Mouse (Mus musculus) forebrain, embryonic 11.5 days (tissue): ENCODE measurements around the gene Fam19a3. TPM values are rescaled to one million over a fixed set of nuclear protein-coding genes. Genes with fewer than 3 reads are reported as not detected.
"Not testable (repeated sequence)": the region's sequence is repeated elsewhere in the genome, so short reads cannot be mapped to it uniquely, and the experiment has no call there.

Experiments used
- ATAC-seq: fragments of 200-750 bp; cut with Nextera tagmentation; replicated peaks from 2 replicates; pipeline ENCODE4 v1.8.0; 2017; ENCODE audit warnings: moderate TSS enrichment; ENCODE audit not compliant: low FRiP score
- DNase-seq: peaks from one replicate; pipeline ENCODE4 v3.0.0-alpha.2; 2017; ENCODE audit warnings: low spot score
- H3K27ac ChIP-seq: fragments of 300-500 bp; sonication (generic); 2 replicates; pipeline ENCODE4 v1.5.1; 2014; ENCODE audit warnings: low read depth, low read length
- H3K27me3 ChIP-seq: fragments of 300-500 bp; sonication (generic); 2 replicates; pipeline ENCODE4 v1.6.1; 2014; ENCODE audit warnings: mild to moderate bottlenecking, low read length, mixed read lengths; ENCODE audit not compliant: control insufficient read depth, insufficient read depth
- H3K36me3 ChIP-seq: fragments of 300-500 bp; sonication (generic); 2 replicates; pipeline ENCODE4 v1.6.1; 2014; ENCODE audit warnings: mild to moderate bottlenecking, low read length, moderate library complexity, mixed read lengths; ENCODE audit not compliant: control insufficient read depth, insufficient read depth
- H3K4me1 ChIP-seq: fragments of 300-500 bp; sonication (generic); replicated peaks from 2 replicates; pipeline ENCODE4 v1.6.1; 2014; ENCODE audit warnings: low read length, mixed read lengths; ENCODE audit not compliant: control insufficient read depth, insufficient read depth
- H3K4me2 ChIP-seq: fragments of 300-500 bp; sonication (generic); 2 replicates; pipeline ENCODE4 v1.6.1; 2014; ENCODE audit warnings: low read depth, mild to moderate bottlenecking, low read length, moderate library complexity, mixed read lengths; ENCODE audit not compliant: severe bottlenecking
- H3K4me3 ChIP-seq: fragments of 300-500 bp; sonication (generic); 2 replicates; pipeline ENCODE4 v1.5.1; 2014; ENCODE audit warnings: low read depth, low read length
- H3K9ac ChIP-seq: fragments of 300-500 bp; sonication (generic); 2 replicates; pipeline ENCODE4 v1.6.1; 2014; ENCODE audit warnings: low read length
- H3K9me3 ChIP-seq: fragments of 300-500 bp; sonication (generic); 2 replicates; pipeline ENCODE4 v1.6.1; 2016; ENCODE audit warnings: low read length, mixed read lengths; ENCODE audit not compliant: control insufficient read depth
- WGBS: fragments of 180-500 bp; shearing (Covaris S2); extraction: QIAGEN DNeasy Blood & Tissue Kit; methylation state at CpG from one replicate; pipeline ENCODE4 v1.1.7; 2014; 5-methylcytosine and 5-hydroxymethylcytosine counted together
- polyA plus RNA-seq: library from polyadenylated mRNA; unstranded; fragments of >200 nt; fragmentation: Nextera tagmentation; extraction: Ambion mirVana; gene quantifications from 2 replicates; pipeline ENCODE4 v1.2.1, GENCODE M21; 2014

Gene Fam19a3
- polyA plus RNA-seq, 1 experiment from 2014 or later: 0.24 TPM

DNA sequence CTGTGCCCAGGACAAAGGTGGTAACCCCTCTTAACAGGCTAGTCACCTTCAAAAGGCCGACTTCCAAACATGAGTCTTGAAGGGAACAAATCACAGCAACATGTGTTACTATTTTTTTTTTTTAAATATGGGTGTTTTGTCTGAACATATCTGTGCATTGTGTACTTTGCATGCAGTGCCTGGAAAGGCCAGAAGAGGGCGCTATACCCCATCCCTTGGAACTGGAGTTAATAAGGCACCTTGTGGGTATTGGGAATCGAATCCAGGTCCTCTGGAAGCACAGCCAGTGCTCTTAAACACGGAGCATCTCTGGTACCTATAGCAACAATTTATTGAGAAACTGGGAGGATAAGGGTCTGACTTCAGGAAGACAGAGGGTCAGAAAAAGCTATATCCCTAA is 16.6 kb downstream of the Fam19a3 start:
- DNase-seq (no peak), ATAC-seq (no peak)
- Histone ChIP-seq H3K4me1 (no peaks in the 10 kb centered on the region), H3K4me2 (no peak overlapping the region), H3K27me3 (no peaks in the 10 kb centered on the region), H3K27ac (no peak overlapping the region), H3K36me3 (no peaks in the 10 kb centered on the region), H3K9ac (no peak overlapping the region), H3K4me3 (no peak overlapping the region), H3K9me3 (no peaks in the 10 kb centered on the region)
- 21% methylated on average over 4 of the region's 4 CpGs for WGBS

DNA sequence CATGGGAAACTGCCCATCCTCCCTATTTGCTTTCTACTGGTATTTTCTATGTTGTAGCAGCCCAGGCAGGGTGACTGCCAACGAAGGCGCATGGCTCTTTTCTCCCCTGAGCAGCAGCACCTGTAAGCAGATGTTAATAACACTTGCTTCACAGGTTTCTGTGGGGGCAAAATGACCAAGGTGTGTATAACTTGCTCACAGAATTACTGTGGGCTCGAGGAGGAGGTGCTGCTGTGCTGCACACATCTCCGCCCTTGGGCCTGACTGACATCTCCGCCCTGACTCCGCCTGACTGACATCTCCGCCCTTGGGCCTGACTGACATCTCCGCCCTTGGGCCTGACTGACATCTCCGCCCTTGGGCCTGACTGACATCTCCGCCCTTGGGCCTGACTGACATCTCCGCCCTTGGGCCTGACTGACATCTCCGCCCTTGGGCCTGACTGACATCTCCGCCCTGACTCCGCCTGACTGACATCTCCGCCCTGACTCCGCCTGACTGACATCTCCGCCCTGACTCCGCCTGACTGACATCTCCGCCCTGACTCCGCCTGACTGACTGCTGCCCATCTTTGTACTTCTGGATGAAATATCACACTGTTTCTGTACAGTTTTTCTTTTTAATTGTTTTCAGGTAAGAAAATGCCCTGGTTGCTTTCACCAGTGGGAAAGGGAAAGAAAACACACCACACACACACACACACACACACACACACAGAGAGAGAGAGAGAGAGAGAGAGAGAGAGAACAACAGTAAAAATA is 19.4 kb downstream of the Fam19a3 start:
- H3K4me2 ChIP-seq, ATAC-seq, H3K4me3 ChIP-seq, H3K27ac ChIP-seq, H3K9me3 ChIP-seq, H3K27me3 ChIP-seq, DNase-seq, H3K4me1 ChIP-seq, H3K9ac ChIP-seq, H3K36me3 ChIP-seq: not testable (repeated sequence)
- 21% methylated on average over 18 of the region's 20 CpGs for WGBS

DNA sequence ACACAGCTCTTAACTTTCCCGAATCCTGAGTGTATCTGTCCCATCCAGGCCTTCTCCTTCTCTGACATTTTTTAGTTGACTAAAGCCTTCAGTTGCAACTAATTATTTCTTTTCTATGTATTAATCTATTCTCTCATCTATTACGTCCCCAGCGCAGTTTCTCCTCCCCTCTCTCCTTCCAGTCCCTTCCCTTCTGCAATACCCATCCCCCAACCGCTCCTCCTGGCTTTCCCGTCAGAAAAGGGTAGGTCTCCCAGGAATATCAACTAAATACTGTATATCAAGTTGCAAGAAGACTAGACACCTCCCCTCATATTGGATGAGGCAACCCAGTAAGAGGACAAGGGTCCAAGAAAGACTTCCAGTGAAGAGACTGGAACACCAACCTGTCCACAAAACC is 22.8 kb downstream of the Fam19a3 start:
- DNase-seq (no peak), ATAC-seq (peak; percentile 12; the same call in 1 of the 2 replicates)
- Histone ChIP-seq H3K9me3 (no peaks in the 10 kb centered on the region), H3K4me3 (peak overlapping the region; percentile 29), H3K9ac (peak overlapping the region; percentile 56), H3K4me2 (peak overlapping the region; percentile 58), H3K27ac (no peak overlapping the region), H3K36me3 (no peaks in the 10 kb centered on the region), H3K4me1 (no peaks in the 10 kb centered on the region), H3K27me3 (no peaks in the 10 kb centered on the region)
- WGBS: 7% methylated on average over 5 of the region's 5 CpGs

DNA sequence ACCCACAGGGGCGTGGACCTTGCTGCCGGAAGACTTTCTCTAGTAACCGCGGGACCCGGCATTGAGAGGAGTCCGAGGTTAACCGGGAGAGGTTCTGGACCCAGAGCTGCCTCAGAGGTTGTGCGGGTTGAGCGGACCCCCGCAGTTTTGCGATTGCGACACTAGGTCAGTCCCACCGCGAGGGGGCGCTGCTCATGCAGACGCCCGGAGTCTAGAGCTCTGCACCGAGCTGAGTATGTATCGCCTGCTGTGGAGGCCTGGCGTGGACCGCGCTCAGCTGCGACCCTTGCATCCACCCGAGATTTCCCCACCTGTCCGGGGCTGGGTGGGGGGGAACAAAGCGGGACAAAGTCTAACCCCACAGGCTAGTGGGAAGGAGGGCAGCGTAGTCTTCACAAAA is 23.2 kb downstream of the Fam19a3 start:
- peak; percentile 92 for DNase-seq
- H3K27ac ChIP-seq: no peak overlapping the region

DNA sequence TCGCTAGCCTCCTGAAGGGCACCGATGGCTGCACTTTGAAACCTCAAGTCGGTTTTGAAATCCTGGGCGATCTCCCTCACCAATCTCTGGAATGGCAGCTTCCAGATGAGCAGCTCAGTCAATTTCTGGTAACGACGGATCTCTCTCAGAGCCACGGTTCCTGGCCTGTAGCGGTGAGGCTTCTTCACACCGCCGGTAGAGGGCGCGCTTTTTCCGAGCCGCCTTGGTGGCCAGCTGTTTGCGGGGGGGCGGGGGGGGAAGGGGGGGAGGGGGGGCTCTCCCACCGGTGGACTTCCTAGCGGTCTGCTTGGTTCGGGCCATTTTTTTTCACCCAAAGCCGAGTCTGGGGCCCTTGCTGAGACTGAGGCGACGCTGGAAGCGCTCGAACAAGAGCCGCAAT is 28.8 kb downstream of the Fam19a3 start:
- WGBS: 15% methylated on average over 21 of the region's 25 CpGs
- H3K4me2 ChIP-seq: not testable (repeated sequence)

More for the DNA sequence above, 23.2 kb downstream of the Fam19a3 start:
- peak; percentile 90 for ATAC-seq
- 1% methylated on average over 27 of the region's 27 CpGs for WGBS
- peak overlapping the region; percentile 58 for H3K4me2 ChIP-seq
- no peaks in the 10 kb centered on the region for H3K36me3 ChIP-seq
- H3K9me3 ChIP-seq: no peaks in the 10 kb centered on the region
- peak overlapping the region; percentile 29 for H3K4me3 ChIP-seq
- H3K27me3 ChIP-seq: no peaks in the 10 kb centered on the region
- no peaks in the 10 kb centered on the region for H3K4me1 ChIP-seq
- H3K9ac ChIP-seq: peak overlapping the region; percentile 56

DNA sequence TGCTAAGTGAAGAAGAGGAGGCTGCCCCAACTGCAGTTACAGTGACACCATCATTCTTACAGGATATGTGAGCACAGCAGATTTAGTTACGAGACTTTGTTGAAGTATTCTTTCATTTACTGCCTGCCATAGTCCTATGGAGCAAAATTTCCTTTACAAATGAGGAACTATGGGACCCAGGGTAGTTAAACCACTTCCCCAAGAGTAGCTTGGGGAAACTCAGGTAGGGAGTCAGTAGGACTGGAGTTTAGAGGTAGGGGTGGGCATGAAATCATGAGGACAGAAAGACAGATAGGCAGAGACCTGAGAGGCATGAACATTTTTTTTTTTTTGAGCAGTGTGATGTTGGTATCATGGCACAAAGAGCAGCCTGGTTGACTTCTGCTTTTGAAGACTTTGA is 37.8 kb downstream of the Fam19a3 start:
- H3K36me3 ChIP-seq: no peaks in the 10 kb centered on the region
- 81% methylated on average over 1 of the region's 1 CpGs for WGBS
- no peak overlapping the region for H3K4me3 ChIP-seq
- no peak overlapping the region for H3K9ac ChIP-seq
- no peaks in the 10 kb centered on the region for H3K9me3 ChIP-seq
- no peak overlapping the region for H3K4me2 ChIP-seq
- H3K27me3 ChIP-seq: no peaks in the 10 kb centered on the region
- no peak overlapping the region for H3K27ac ChIP-seq
- no peak for DNase-seq
- no peaks in the 10 kb centered on the region for H3K4me1 ChIP-seq
- no peak for ATAC-seq

More for the DNA sequence above, 28.8 kb downstream of the Fam19a3 start:
- H3K9me3 ChIP-seq, H3K9ac ChIP-seq, ATAC-seq, H3K36me3 ChIP-seq, H3K4me3 ChIP-seq, H3K4me1 ChIP-seq, H3K27ac ChIP-seq, H3K27me3 ChIP-seq: not testable (repeated sequence)
- peak; percentile 65 for DNase-seq

DNA sequence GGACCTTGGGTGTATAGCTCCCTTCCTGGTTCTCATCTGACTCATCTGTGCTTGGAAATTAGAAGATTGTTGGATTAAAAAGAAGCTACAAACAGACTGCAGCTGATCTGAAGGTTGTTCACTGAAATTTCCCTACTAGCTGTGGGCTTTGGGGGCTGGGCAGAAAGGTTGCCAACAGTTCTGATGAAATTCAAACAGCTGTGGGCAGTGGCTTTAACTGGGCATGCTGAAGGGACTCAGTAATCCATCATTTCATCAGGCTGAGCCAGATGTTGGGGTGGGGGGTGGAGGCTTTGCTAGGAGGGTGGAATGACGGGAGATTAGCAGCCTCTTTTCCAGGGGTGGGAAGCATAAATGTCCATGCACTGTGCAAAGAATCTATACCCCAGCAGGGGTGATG is 38.5 kb downstream of the Fam19a3 start:
- Histone ChIP-seq H3K4me1 (no peaks in the 10 kb centered on the region), H3K4me2 (no peak overlapping the region), H3K36me3 (no peaks in the 10 kb centered on the region), H3K4me3 (no peak overlapping the region), H3K27ac (no peak overlapping the region), H3K9ac (no peak overlapping the region), H3K9me3 (no peaks in the 10 kb centered on the region), H3K27me3 (no peaks in the 10 kb centered on the region)
- WGBS: 69% methylated on average over 1 of the region's 1 CpGs
- DNase-seq (no peak), ATAC-seq (no peak)

DNA sequence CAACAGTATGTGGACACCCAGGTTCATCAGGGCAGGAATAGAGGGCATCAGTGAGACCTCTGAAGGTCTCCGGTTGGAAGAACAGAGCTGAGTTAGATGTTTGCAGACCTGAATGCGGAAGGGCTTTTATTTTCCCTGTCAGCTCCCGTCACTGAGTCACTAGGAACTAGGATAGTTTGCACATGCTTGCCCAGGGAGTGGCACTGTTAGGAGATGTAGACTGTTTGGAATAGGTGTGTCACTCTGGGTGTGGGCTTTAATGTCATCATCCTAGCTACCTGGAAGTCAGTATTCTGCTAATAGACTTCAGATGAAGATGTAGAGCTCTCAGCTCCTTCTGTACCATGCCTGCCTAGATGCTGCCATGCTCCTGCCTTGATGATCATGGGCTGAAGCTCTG is 39.7 kb downstream of the Fam19a3 start:
- Histone ChIP-seq H3K4me3 (no peak overlapping the region), H3K27ac (no peak overlapping the region), H3K4me1 (no peaks in the 10 kb centered on the region), H3K9me3 (no peaks in the 10 kb centered on the region), H3K27me3 (no peaks in the 10 kb centered on the region), H3K9ac (no peak overlapping the region), H3K36me3 (no peaks in the 10 kb centered on the region), H3K4me2 (no peak overlapping the region)
- DNase-seq: no peak
- WGBS: 98% methylated on average over 3 of the region's 3 CpGs
- ATAC-seq: no peak

DNA sequence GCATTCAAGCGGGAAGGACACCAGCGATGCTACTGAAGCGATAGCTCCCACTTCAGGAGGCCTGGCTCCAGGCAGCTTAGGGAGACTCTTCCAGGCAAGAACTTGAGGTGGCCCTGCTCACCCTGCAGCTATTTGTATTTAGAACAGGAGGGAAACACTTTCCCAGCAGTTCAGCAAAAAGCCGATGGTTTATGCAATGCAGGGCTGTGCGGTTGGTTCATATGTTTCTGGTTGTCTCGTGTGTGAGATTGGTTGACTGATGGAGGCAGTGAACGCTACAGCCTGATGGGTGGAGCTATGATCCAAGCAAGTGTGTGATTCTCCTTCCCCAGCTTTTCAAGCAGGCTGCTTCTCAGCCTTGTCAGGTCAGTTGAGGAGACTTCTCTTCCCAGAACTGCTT is 47.0 kb downstream of the Fam19a3 start:
- no peak for ATAC-seq

More for the DNA sequence above, 47.0 kb downstream of the Fam19a3 start:
- H3K4me3 ChIP-seq: no peak overlapping the region
- no peak overlapping the region for H3K9ac ChIP-seq
- no peaks in the 10 kb centered on the region for H3K36me3 ChIP-seq
- no peak overlapping the region for H3K4me2 ChIP-seq
- 69% methylated on average over 7 of the region's 7 CpGs for WGBS
- H3K9me3 ChIP-seq: no peaks in the 10 kb centered on the region
- H3K27me3 ChIP-seq: no peaks in the 10 kb centered on the region
- H3K27ac ChIP-seq: no peak overlapping the region
- no peak for DNase-seq
- no peaks in the 10 kb centered on the region for H3K4me1 ChIP-seq
